Mouse (Mus musculus): ENCODE measurements at regions not wholly inside any gene's neighbourhood (a gene's known extent, or its start where the extent isn't known, plus 50 kb on each side); places are given as distances from the start of the nearest gene placed in this dataset.
A peak's percentile ranks its signal among the peaks of the same experiment; 100 is the strongest.

- no peak for DNase-seq (ENCODE audit: low read depth, low spot score)
These were observed 144.5 kb downstream of the Ttc32 start for GRCm38 (mm10) chr12:9174327-9174726.

DNA sequence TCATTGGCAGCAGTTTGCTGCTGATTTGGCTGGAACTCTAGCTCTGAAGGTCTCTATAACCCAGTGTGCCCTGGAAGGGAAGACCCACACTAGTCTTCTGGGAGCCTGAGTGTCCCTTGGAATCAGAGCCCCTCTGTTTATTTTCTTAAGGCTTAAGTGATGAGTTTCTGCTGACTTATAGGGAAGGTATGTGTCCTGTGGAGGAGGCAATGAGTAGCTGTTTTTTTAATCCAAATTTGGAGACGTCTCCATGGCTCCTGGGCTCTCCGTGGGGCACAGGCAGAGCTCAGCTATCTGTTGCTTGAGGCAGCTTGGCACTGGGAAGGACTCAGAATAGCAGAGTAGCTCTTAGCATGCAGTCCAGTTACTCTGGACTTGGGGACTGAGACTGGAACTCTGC lies 146.4 kb downstream of the Ttc32 start:
- DNase-seq (ENCODE audit: low read depth, low spot score) = no peak

DNA sequence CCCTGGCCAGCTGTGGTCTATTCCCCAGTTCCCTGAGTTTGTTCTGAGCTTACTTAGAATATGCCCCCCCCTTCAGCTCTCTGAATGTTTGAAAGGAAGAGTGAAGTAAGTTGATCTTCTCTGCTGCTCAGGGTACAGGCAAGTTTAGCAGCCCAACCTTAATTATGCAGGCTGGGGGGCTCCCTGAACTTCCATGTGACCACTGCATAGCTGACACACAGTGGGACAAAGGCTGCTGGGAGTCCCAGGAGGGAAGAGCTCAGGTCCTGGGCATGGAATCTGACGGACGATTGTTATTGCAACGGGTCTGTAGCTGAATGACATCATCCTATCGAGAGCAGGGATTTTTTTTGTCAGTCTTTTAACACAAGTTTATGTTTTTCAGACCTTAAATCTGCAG lies 148.8 kb downstream of the Ttc32 start:
- no peak for DNase-seq (ENCODE audit: low read depth, low spot score)

DNA sequence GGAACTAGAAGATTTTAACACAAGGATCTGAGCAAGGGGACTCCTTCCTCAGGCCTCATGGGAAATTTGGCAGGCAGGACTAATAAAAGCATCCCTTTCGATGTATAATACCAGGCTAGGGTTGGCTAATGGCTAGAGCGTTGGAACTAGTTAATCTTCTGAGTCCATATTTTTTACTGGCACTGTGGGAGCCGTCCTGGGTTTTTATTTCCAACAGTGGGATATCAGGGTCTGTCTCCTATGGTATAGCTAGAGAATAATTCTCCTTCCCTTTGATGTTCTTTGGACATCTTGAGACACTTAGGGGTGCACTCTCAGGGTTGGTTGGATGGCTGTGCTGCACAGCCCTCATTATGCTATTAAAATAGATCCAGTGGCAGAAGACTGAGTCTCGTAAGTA lies 150.9 kb downstream of the Ttc32 start:
- no peak for DNase-seq (ENCODE audit: low read depth, low spot score)

DNA sequence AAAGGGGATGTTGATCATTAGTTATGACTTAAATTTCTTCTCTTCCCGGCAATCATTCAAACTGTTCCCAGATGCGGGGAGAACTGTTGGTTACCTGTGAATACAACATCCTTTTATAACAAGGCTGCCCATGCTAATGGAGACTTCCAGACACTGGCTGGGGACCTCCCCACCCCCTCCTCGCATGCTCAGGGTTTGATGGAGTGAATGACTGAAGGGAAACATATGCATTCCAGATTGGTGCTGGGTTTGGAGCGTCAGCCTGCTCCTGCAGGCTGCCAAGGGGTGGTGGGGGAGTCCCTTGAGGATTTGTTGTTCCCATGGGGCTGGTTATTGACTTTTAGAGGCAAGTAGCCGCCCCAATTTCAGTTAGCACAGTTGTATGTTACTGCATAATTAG lies 161.9 kb downstream of the Ttc32 start:
- no peak for DNase-seq (ENCODE audit: low read depth, low spot score)

GRCm38 (mm10) chr12:9199321-9199720 lies 169.5 kb downstream of the Ttc32 start:
- no peak for DNase-seq (ENCODE audit: low read depth, low spot score)

GRCm38 (mm10) chr12:9212211-9212610 lies 182.4 kb downstream of the Ttc32 start:
- DNase-seq (ENCODE audit: low read depth, low spot score) = no peak

GRCm38 (mm10) chr12:9224971-9225370 lies 195.2 kb downstream of the Ttc32 start:
- no peak for DNase-seq (ENCODE audit: low read depth, low spot score)

DNA sequence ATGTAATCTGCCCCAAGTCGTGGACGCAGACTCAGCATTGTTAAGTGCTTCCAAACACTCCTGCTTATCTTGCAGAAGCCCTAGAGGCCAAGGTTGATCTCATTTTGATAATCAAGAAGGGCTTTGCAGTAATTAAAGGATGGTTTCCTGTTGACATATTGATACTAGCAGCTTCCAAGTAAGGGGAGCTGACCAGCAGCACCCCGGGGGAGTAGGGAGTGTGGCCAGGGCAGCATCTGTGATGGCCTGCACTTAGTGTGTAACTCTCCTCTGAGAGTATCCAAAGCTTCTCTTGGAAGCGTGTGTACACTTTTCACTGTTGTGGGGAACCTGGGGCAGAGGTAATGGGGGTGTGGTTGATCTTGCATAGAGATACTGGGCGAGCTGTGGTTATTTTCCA lies 198.1 kb downstream of the Ttc32 start:
- DNase-seq (ENCODE audit: low read depth, low spot score) = no peak

GRCm38 (mm10) chr12:9228486-9228885 lies 198.7 kb downstream of the Ttc32 start:
- DNase-seq (ENCODE audit: low read depth, low spot score) = peak; percentile 46

GRCm38 (mm10) chr12:9229981-9230380 lies 200.2 kb downstream of the Ttc32 start:
- DNase-seq (ENCODE audit: low read depth, low spot score) = no peak

DNA sequence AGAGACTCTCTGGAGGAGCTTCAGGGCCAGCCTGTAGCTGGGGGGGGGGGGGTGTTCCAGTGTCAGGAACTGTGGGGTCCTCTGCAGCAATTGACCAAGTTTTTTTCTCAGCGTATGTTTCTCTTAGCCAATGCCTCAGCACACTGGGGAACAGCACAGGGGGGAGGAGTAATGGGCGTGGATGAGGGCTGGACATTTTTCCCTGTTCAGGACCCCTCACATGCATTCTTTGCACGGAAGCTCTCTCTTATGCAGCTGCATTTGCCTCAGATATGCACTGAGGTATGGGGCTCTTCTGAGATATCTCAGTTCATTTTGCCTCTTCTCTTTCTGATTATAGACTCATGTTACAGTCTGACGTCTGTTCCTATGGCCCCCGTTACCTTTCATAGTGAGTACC lies 200.8 kb downstream of the Ttc32 start:
- no peak for DNase-seq (ENCODE audit: low read depth, low spot score)

- peak; percentile 18 for DNase-seq (ENCODE audit: low read depth, low spot score)
These were observed 202.6 kb downstream of the Ttc32 start for GRCm38 (mm10) chr12:9232431-9232830.

GRCm38 (mm10) chr12:9235866-9236265 lies 206.1 kb downstream of the Ttc32 start:
- DNase-seq (ENCODE audit: low read depth, low spot score) = no peak

DNA sequence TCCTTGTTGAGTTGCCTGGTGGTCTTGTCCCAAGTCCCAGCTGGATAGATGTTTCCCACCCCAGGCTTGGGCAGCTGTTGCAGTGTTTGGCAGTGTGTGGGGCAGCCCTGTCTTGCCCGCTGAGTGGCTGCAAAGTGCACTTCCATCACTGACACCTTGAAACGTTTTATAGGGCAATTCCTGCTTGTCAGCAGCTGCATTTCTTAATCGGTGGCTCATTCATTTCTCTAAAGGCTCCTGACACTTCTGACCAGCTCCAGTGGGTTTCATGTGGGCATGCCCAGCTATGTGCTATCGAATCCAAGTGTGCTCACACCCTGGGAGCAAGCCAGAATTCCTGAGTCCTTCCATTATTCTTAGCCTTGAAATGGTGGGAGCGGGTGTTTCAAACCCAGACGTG lies 207.7 kb downstream of the Ttc32 start:
- no peak for DNase-seq (ENCODE audit: low read depth, low spot score)

GRCm38 (mm10) chr12:9237955-9238354 lies 208.2 kb downstream of the Ttc32 start:
- no peak for DNase-seq (ENCODE audit: low read depth, low spot score)

DNA sequence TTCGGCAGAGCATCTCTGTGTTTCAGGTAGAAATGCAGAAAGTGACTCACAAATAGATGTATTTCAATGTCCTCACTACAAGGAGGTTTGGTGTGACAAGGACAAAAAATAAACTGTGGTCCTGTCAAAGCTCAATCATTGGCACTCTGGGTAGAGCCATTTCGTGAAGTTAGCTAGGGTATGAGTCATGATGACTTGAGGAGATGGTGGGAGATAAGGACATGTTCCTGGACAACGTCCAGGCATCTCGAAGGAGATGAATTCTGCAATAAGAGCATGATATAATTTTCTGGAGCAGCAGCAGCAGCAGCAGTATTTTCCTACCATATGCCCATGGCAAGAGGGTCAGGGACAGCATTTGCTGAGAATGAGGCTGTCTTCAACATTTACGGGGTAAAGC lies 217.7 kb downstream of the Ttc32 start:
- peak; percentile 35 for DNase-seq (ENCODE audit: low read depth, low spot score)

GRCm38 (mm10) chr12:9251772-9252171 lies 222.0 kb downstream of the Ttc32 start:
- peak; percentile 13 for DNase-seq (ENCODE audit: low read depth, low spot score)

GRCm38 (mm10) chr12:9253306-9254074 lies 223.7 kb downstream of the Ttc32 start:
- DNase-seq (ENCODE audit: low read depth, low spot score) = no peak

- DNase-seq (ENCODE audit: low read depth, low spot score) = peak; percentile 41
These were observed 224.6 kb downstream of the Ttc32 start for GRCm38 (mm10) chr12:9254301-9254860.

DNA sequence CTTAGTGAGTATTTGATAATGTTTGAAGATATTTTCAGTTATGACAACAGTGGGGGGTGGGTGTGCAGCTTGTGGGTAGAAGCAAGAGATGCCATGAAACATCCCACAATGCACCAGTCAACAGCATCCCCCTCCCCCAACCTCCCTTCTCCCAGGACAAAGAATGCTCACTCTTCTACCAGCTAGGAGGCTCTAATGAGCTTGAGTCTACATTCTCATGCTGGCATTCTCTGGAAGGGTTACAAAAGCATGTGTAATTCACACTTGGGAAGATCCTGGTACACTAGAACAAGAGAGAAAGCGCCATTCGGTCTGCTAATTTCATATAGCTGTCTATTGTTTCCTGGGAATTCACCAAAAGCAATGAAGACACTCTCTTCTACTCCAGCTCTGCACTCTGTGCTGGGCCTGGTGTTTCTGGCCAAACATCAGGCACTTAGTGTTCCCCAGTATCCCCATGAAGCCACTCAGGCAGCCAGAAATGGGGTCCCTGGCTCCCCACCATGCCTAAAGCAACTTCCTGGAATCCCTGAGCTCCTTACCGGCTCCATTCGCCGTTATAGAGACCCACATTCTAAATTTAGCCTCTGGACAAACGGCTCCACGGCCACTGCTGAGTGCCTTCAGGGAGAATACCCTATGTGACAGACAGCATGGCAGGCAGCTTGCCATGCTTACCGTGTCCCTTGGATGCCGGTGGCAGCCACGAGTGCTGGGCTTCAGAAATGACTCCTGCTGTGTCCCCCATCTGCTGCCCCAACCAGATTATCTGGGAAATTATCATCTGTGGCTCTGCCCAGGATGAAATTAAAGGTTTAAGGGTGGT lies 226.1 kb downstream of the Ttc32 start:
- no peak for DNase-seq (ENCODE audit: low read depth, low spot score)

DNA sequence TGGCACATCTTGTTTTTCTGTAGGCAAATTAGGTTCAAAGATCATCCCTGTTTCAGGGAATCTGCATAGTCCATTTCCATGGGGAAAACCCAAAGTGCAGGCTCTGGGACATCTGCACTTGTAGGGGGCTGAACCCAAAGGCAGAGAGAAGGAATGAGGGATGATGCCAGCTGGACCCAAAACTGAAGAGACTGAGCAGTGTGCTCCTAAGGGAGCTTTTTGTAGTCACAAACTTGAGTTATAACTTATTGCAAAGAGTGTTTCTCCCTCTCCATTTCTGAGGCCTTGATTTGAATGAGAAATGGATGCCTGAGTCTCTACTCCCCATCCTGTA lies 226.7 kb downstream of the Ttc32 start:
- no peak for DNase-seq (ENCODE audit: low read depth, low spot score)

DNA sequence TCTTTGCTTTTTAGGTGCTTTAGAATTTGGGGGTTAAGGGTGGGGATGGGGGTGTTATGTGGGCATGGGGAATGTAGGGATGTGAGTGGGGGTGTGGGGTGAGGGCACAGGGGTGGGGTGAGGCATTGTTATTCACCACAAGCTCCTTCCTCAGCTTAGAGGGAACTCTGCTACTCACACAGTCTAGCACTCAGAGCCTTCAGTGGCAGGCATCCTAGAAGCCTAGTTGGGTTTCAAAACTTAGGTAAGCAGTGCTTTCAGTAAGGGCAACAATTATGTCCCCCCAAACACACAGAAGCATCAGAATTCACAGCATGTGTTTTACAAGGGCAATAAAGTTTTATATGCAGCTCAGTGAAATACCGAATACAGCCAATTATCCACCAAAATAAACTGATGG lies 228.4 kb downstream of the Ttc32 start:
- no peak for DNase-seq (ENCODE audit: low read depth, low spot score)
